11 mouse cellular contexts compared by ENCODE assay signal in the genomic region with DNA sequence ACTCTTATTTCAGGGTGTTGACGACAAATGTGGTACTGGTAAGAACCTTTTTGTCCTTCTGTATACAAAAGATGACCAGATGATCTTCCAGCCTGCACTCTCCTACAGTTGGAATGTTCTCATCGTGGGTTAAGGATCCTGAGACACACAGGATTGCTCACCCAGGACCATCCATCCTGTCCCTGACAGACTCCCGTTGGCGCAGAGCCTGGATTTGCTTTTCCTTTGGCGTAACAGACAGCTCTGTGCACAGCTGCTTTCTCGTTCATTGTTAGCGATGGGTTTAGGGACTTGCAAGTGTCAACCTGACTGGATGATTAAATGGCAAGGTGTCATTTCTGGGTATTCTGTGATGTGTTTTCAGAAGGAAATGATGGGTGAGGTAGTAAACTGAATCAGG. TPM values are rescaled to one million over a fixed set of nuclear protein-coding genes. Genes with fewer than 3 reads are reported as not detected.
DNase-seq lines count a peak whose midpoint lies in the region; ATAC-seq and TF ChIP-seq lines count a peak whose summit lies in the region.
"Had no signal": no experiment of that assay in that cellular context is flagged by ENCODE, and none has a peak within 500 bp of the region (broad histone marks: within the 10 kb centered on the region; RNA-seq: fewer than 3 reads in every experiment).

No protein-coding gene starts in this region.

- ATAC-seq in hindbrain, embryonic 16.5 days = peak; percentile 60; the same call in 1 of the 2 replicates
- no peak for ATAC-seq in heart, postnatal 0 days (ENCODE audit: insufficient read depth, low read depth)
- ATAC-seq in lung, embryonic 16.5 days (ENCODE audit: low read depth) = peak; percentile 73
- no peak for ATAC-seq in erythroid progenitor cell, adult 5-6 weeks (replicated peaks; ENCODE audit: low FRiP score, poor library complexity, severe bottlenecking)

- H3K9ac ChIP-seq in hindbrain, embryonic 16.5 days (ENCODE audit: low read depth, low read length) = no peak overlapping the region
- no peak overlapping the region for H3K9ac ChIP-seq in heart, postnatal 0 days (replicated peaks; ENCODE audit: low read depth, low read length)
- no peak overlapping the region for H3K9ac ChIP-seq in lung, embryonic 16.5 days (ENCODE audit: low read length)
- H3K9ac ChIP-seq: embryonic facial prominence, embryonic 15.5 days had no signal

- no peak for TF ChIP-seq CTCF in heart, postnatal 0 days (IDR thresholded peaks at IDR 0.05; ENCODE audit: low read depth)

- no peak for TF ChIP-seq EP300 in heart, postnatal 0 days (IDR thresholded peaks at IDR 0.05; ENCODE audit: low read depth)

- no peaks in the 10 kb centered on the region for H3K4me1 ChIP-seq in hindbrain, embryonic 16.5 days (ENCODE audit: control insufficient read depth, insufficient read depth, low read depth, low read length)
- no peaks in the 10 kb centered on the region for H3K4me1 ChIP-seq in hindbrain, embryonic 10.5 days (replicated peaks)
- no peaks in the 10 kb centered on the region for H3K4me1 ChIP-seq in heart, postnatal 0 days (ENCODE audit: control insufficient read depth, insufficient read depth)
- peaks cover 10% of the 10 kb centered on the region for H3K4me1 ChIP-seq in lung, embryonic 16.5 days (replicated peaks; ENCODE audit: control insufficient read depth, insufficient read depth, low read length)

- H3K36me3 ChIP-seq in hindbrain, embryonic 16.5 days (ENCODE audit: control insufficient read depth, insufficient read depth, low read length) = no peaks in the 10 kb centered on the region
- H3K36me3 ChIP-seq in hindbrain, embryonic 10.5 days = no peaks in the 10 kb centered on the region
- no peaks in the 10 kb centered on the region for H3K36me3 ChIP-seq in heart, postnatal 0 days (replicated peaks; ENCODE audit: control insufficient read depth, insufficient read depth, low read length)
- no peaks in the 10 kb centered on the region for H3K36me3 ChIP-seq in lung, embryonic 16.5 days (ENCODE audit: control insufficient read depth, insufficient read depth, low read length)
- H3K36me3 ChIP-seq: embryonic facial prominence, embryonic 15.5 days had no signal

- no peak overlapping the region for H3K27ac ChIP-seq in hindbrain, embryonic 16.5 days (ENCODE audit: low read depth, low read length)
- no peak overlapping the region for H3K27ac ChIP-seq in hindbrain, embryonic 10.5 days
- H3K27ac ChIP-seq in heart, postnatal 0 days (ENCODE audit: low read depth) = peak overlapping the region; percentile 53; the same call in 1 of the 2 replicates
- H3K27ac ChIP-seq in lung, embryonic 16.5 days (ENCODE audit: low read length) = peak overlapping the region; percentile 56; the same call in 1 of the 2 replicates

- H3K27me3 ChIP-seq in hindbrain, embryonic 16.5 days (replicated peaks; ENCODE audit: control insufficient read depth, insufficient read depth, low read length) = no peaks in the 10 kb centered on the region
- no peaks in the 10 kb centered on the region for H3K27me3 ChIP-seq in hindbrain, embryonic 10.5 days (ENCODE audit: insufficient read depth, poor library complexity, severe bottlenecking)
- no peaks in the 10 kb centered on the region for H3K27me3 ChIP-seq in heart, postnatal 0 days (ENCODE audit: control insufficient read depth, insufficient read depth, low read length)
- H3K27me3 ChIP-seq in lung, embryonic 16.5 days (ENCODE audit: control insufficient read depth, insufficient read depth, low read depth, low read length) = no peaks in the 10 kb centered on the region
- H3K27me3 ChIP-seq: embryonic facial prominence, embryonic 15.5 days had no signal

- no peaks in the 10 kb centered on the region for H3K9me3 ChIP-seq in hindbrain, embryonic 16.5 days (ENCODE audit: control insufficient read depth, low read length)
- H3K9me3 ChIP-seq in hindbrain, embryonic 10.5 days = no peaks in the 10 kb centered on the region
- no peaks in the 10 kb centered on the region for H3K9me3 ChIP-seq in heart, postnatal 0 days (replicated peaks; ENCODE audit: control insufficient read depth, low read length)
- H3K9me3 ChIP-seq in lung, embryonic 16.5 days (ENCODE audit: control insufficient read depth, low read length) = no peaks in the 10 kb centered on the region
- H3K9me3 ChIP-seq: embryonic facial prominence, embryonic 15.5 days had no signal

- H3K4me2 ChIP-seq in hindbrain, embryonic 16.5 days (ENCODE audit: low read length) = no peak overlapping the region
- no peak overlapping the region for H3K4me2 ChIP-seq in heart, postnatal 0 days (ENCODE audit: low read depth, low read length)
- no peak overlapping the region; the same call in 1 of the 2 replicates for H3K4me2 ChIP-seq in lung, embryonic 16.5 days (ENCODE audit: low read depth, low read length)
- H3K4me2 ChIP-seq: embryonic facial prominence, embryonic 15.5 days had no signal

- no peak for DNase-seq in hindbrain, embryonic 10.5 days (ENCODE audit: low spot score)
- peak; percentile 79 for DNase-seq in adrenal gland, adult 2 months
- no peak for DNase-seq in heart, postnatal 0 days (ENCODE audit: low spot score)
- DNase-seq in frontal cortex, adult 2 months (ENCODE audit: extremely low spot score in 1 of 2, low spot score in 1 of 2) = no peak
- no peak for DNase-seq in cerebellum, postnatal 25 days

- 60% methylated on average over 7 of the region's 7 CpGs for WGBS in hindbrain, embryonic 16.5 days
- WGBS in hindbrain, embryonic 10.5 days = 84% methylated on average over 7 of the region's 7 CpGs
- WGBS in heart, postnatal 0 days = 51% methylated on average over 7 of the region's 7 CpGs
- 27% methylated on average over 7 of the region's 7 CpGs for WGBS in lung, embryonic 16.5 days

- no peak overlapping the region for H3K4me3 ChIP-seq in hindbrain, embryonic 16.5 days (ENCODE audit: low read length)
- no peak overlapping the region for H3K4me3 ChIP-seq in hindbrain, embryonic 10.5 days
- no peak overlapping the region for H3K4me3 ChIP-seq in heart, postnatal 0 days (ENCODE audit: low read depth, low read length)
- H3K4me3 ChIP-seq in lung, embryonic 16.5 days (ENCODE audit: low read length) = no peak overlapping the region
- H3K4me3 ChIP-seq: embryonic facial prominence, embryonic 15.5 days had no signal

RNA-seq across cellular contexts. Expression of gene Ifnb1, which starts 14.1 kb away (rescaled TPM):
- not detected in 2 replicates for polyA plus RNA-seq in hindbrain, embryonic 16.5 days (2015; fragmentation: Nextera tagmentation; extraction: Ambion mirVana)
- polyA plus RNA-seq in hindbrain, embryonic 10.5 days (2016; fragmentation: Nextera tagmentation; extraction: Ambion mirVana) = not detected in 2 replicates
- not detected for total RNA-seq in adrenal gland, adult 2 months (2021)
- not detected in 2 replicates for polyA plus RNA-seq in adrenal gland, adult 2 months (2012; rRNA removed)
- total RNA-seq in heart, postnatal 0 days (2014; rRNA removed; ENCODE audit: low replicate concordance) = not detected in 2 replicates
- not detected in 2 replicates for polyA plus RNA-seq in heart, postnatal 0 days (2015; fragmentation: Nextera tagmentation; extraction: Ambion mirVana)
- polyA plus RNA-seq in lung, embryonic 16.5 days (2015; fragmentation: Nextera tagmentation; extraction: Ambion mirVana) = not detected in 2 replicates
- polyA plus RNA-seq in frontal cortex, adult 2 months (2012; rRNA removed) = not detected in 2 replicates
- total RNA-seq in erythroid progenitor cell, adult 5-6 weeks (2015; ENCODE audit: low replicate concordance) = not detected in 2 replicates
- not detected in 2 replicates for total RNA-seq in erythroid progenitor cell, adult 5-6 weeks (2017; ENCODE audit: low replicate concordance)
- polyA plus RNA-seq: embryonic facial prominence, embryonic 15.5 days; heart, embryonic 16.5 days; urinary bladder, adult 2 months had no signal

RNA-seq across cellular contexts. Expression of gene Ifna15, which starts 21.4 kb away (rescaled TPM):
- polyA plus RNA-seq in hindbrain, embryonic 16.5 days (2015; fragmentation: Nextera tagmentation; extraction: Ambion mirVana) = not detected in 2 replicates
- not detected in 2 replicates for polyA plus RNA-seq in hindbrain, embryonic 10.5 days (2016; fragmentation: Nextera tagmentation; extraction: Ambion mirVana)
- not detected for total RNA-seq in adrenal gland, adult 2 months (2021)
- not detected in 2 replicates for polyA plus RNA-seq in adrenal gland, adult 2 months (2012; rRNA removed)
- total RNA-seq in heart, postnatal 0 days (2014; rRNA removed; ENCODE audit: low replicate concordance) = not detected in 2 replicates
- not detected in 2 replicates for polyA plus RNA-seq in heart, postnatal 0 days (2015; fragmentation: Nextera tagmentation; extraction: Ambion mirVana)
- polyA plus RNA-seq in lung, embryonic 16.5 days (2015; fragmentation: Nextera tagmentation; extraction: Ambion mirVana) = not detected in 2 replicates
- polyA plus RNA-seq in frontal cortex, adult 2 months (2012; rRNA removed) = not detected in 2 replicates
- total RNA-seq in erythroid progenitor cell, adult 5-6 weeks (2015; ENCODE audit: low replicate concordance) = not detected in 2 replicates
- total RNA-seq in erythroid progenitor cell, adult 5-6 weeks (2017; ENCODE audit: low replicate concordance) = not detected in 2 replicates
- polyA plus RNA-seq: embryonic facial prominence, embryonic 15.5 days; heart, embryonic 16.5 days; urinary bladder, adult 2 months had no signal

RNA-seq across cellular contexts. Expression of gene Ifna14, which starts 35.0 kb away (rescaled TPM):
- polyA plus RNA-seq in hindbrain, embryonic 16.5 days (2015; fragmentation: Nextera tagmentation; extraction: Ambion mirVana) = not detected in 2 replicates
- not detected in 2 replicates for polyA plus RNA-seq in hindbrain, embryonic 10.5 days (2016; fragmentation: Nextera tagmentation; extraction: Ambion mirVana)
- total RNA-seq in adrenal gland, adult 2 months (2021) = not detected
- polyA plus RNA-seq in adrenal gland, adult 2 months (2012; rRNA removed) = not detected in 2 replicates
- total RNA-seq in heart, postnatal 0 days (2014; rRNA removed; ENCODE audit: low replicate concordance) = not detected in 2 replicates
- polyA plus RNA-seq in heart, postnatal 0 days (2015; fragmentation: Nextera tagmentation; extraction: Ambion mirVana) = not detected in 2 replicates
- polyA plus RNA-seq in lung, embryonic 16.5 days (2015; fragmentation: Nextera tagmentation; extraction: Ambion mirVana) = not detected in 2 replicates
- polyA plus RNA-seq in frontal cortex, adult 2 months (2012; rRNA removed) = not detected in 2 replicates
- not detected in 2 replicates for total RNA-seq in erythroid progenitor cell, adult 5-6 weeks (2015; ENCODE audit: low replicate concordance)
- not detected in 2 replicates for total RNA-seq in erythroid progenitor cell, adult 5-6 weeks (2017; ENCODE audit: low replicate concordance)
- polyA plus RNA-seq: embryonic facial prominence, embryonic 15.5 days; heart, embryonic 16.5 days; urinary bladder, adult 2 months had no signal

RNA-seq across cellular contexts. Expression of gene Ifna9, which starts 55.5 kb away (rescaled TPM):
- polyA plus RNA-seq in hindbrain, embryonic 16.5 days (2015; fragmentation: Nextera tagmentation; extraction: Ambion mirVana) = not detected in 2 replicates
- polyA plus RNA-seq in hindbrain, embryonic 10.5 days (2016; fragmentation: Nextera tagmentation; extraction: Ambion mirVana) = not detected in 2 replicates
- total RNA-seq in adrenal gland, adult 2 months (2021) = not detected
- polyA plus RNA-seq in adrenal gland, adult 2 months (2012; rRNA removed) = 0.22 TPM in 1 of 2 replicates, not detected in the other
- total RNA-seq in heart, postnatal 0 days (2014; rRNA removed; ENCODE audit: low replicate concordance) = not detected in 2 replicates
- polyA plus RNA-seq in heart, postnatal 0 days (2015; fragmentation: Nextera tagmentation; extraction: Ambion mirVana) = not detected in 2 replicates
- not detected in 2 replicates for polyA plus RNA-seq in lung, embryonic 16.5 days (2015; fragmentation: Nextera tagmentation; extraction: Ambion mirVana)
- not detected in 2 replicates for polyA plus RNA-seq in frontal cortex, adult 2 months (2012; rRNA removed)
- total RNA-seq in erythroid progenitor cell, adult 5-6 weeks (2015; ENCODE audit: low replicate concordance) = not detected in 2 replicates
- total RNA-seq in erythroid progenitor cell, adult 5-6 weeks (2017; ENCODE audit: low replicate concordance) = not detected in 2 replicates
- polyA plus RNA-seq: embryonic facial prominence, embryonic 15.5 days; heart, embryonic 16.5 days; urinary bladder, adult 2 months had no signal

Comparison
In these comparisons a context has a peak if more than half of its experiments do, and no peak if none do; other contexts are left out.
1. ATAC-seq: peak in hindbrain, embryonic 16.5 days (single experiment) and lung, embryonic 16.5 days (single experiment); none in heart, postnatal 0 days (single experiment) and erythroid progenitor cell, adult 5-6 weeks (single experiment).
2. H3K27ac ChIP-seq: peak in heart, postnatal 0 days (single experiment) and lung, embryonic 16.5 days (single experiment); none in hindbrain, embryonic 16.5 days (single experiment) and hindbrain, embryonic 10.5 days (single experiment).